Mouse (Mus musculus): ENCODE results near the gene Ttf2. TPM values are rescaled to one million over a fixed set of nuclear protein-coding genes. Genes with fewer than 3 reads are reported as not detected.

The Ttf2 gene
- polyA plus RNA-seq, 1 experiment from 2014 or later, result 2.7 TPM

DNA sequence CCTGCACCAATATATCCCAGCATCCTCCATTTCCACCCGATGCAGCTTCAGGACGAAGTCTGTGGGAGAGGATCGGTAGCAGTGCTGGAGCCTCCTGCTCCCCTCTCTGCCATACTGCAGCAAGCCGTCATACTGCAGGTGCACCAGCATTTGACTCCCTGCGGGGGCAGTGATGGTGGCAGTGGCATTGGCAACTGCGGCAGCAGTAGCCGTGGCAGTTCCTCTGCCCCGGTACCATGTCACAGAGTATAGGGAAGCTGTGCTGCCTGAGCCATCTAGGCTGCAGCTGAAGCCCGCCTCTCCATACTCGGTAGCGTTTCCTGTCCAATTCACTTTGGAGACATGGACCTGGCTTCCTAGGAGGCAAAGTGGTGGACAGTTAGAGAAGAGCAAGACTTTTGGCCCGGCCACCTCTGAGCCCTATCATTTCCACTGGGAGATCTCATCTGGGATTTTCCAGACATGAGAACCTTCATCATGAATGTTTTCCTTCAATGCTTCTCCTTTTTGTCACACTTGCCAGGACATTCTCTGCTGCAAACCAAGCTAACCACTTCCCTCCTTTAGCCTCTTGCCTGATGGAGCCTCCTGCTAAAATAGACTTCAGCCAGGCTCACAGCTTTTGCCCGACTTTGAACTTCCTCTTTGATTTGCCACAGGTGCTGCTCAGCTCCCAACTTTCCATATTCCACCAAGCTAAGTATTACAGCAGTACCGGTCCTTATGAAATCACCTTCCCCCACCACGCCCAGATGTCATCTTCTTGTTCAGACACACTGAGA is 34.3 kb upstream of the Ttf2 start:
- Histone ChIP-seq H3K4me1 (replicated peaks; ENCODE audit: control insufficient read depth, insufficient read depth, low read length) (0 out of 2 replicates have a peak, but pooled peaks cover 7% of the 10 kb centered on the region), H3K36me3 (ENCODE audit: control insufficient read depth, insufficient read depth) (no peaks in the 10 kb centered on the region), H3K9me3 (ENCODE audit: control insufficient read depth) (no peaks in the 10 kb centered on the region), H3K9ac (ENCODE audit: low read depth, low read length) (no peak overlapping the region), H3K4me2 (replicated peaks; ENCODE audit: low read depth) (no peak overlapping the region), H3K27me3 (replicated peaks; ENCODE audit: control insufficient read depth, insufficient read depth, low read length) (no peaks in the 10 kb centered on the region), H3K4me3 (ENCODE audit: low read depth, low read length) (no peak overlapping the region), H3K27ac (ENCODE audit: low read depth, low read length) (no peak overlapping the region)
- TF ChIP-seq CTCF (IDR thresholded peaks at IDR 0.05; ENCODE audit: low read depth), result 0 out of 2 replicates have a peak, but pooled peaks have one; percentile 20
- no peak for ATAC-seq
- 83% methylated on average over 15 of the region's 15 CpGs for WGBS

DNA sequence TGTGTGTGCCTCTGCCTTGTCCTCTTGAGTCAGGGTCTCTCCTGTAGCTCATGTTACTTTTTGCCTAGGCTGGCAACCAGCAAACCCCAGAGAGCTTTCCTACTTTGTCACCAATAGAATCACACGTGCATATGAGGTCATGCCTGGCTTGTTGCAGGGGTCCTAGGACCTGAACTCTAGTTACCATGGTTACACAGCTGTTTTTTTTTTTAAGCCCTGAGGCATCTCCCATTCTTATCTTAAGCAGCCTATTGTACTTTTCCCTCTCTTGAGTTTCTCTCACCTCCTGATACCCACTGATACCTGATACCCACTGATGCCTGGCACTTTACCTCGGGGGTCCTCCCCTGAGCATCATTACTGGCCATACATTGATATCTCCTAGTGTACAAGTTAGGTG is 30.3 kb upstream of the Ttf2 start:
- no peak for TF ChIP-seq CTCF (IDR thresholded peaks at IDR 0.05; ENCODE audit: low read depth)
- H3K27ac ChIP-seq (ENCODE audit: low read depth, low read length), result no peak overlapping the region
- H3K36me3 ChIP-seq (ENCODE audit: control insufficient read depth, insufficient read depth), result no peaks in the 10 kb centered on the region
- ATAC-seq, result no peak
- WGBS, result 38% methylated on average over 2 of the region's 2 CpGs
- H3K9ac ChIP-seq (ENCODE audit: low read depth, low read length), result no peak overlapping the region
- H3K4me3 ChIP-seq (ENCODE audit: low read depth, low read length), result no peak overlapping the region
- H3K4me2 ChIP-seq (replicated peaks; ENCODE audit: low read depth), result no peak overlapping the region
- no peaks in the 10 kb centered on the region for H3K9me3 ChIP-seq (ENCODE audit: control insufficient read depth)
- H3K4me1 ChIP-seq (replicated peaks; ENCODE audit: control insufficient read depth, insufficient read depth, low read length), result no peaks in the 10 kb centered on the region
- no peaks in the 10 kb centered on the region for H3K27me3 ChIP-seq (replicated peaks; ENCODE audit: control insufficient read depth, insufficient read depth, low read length)

DNA sequence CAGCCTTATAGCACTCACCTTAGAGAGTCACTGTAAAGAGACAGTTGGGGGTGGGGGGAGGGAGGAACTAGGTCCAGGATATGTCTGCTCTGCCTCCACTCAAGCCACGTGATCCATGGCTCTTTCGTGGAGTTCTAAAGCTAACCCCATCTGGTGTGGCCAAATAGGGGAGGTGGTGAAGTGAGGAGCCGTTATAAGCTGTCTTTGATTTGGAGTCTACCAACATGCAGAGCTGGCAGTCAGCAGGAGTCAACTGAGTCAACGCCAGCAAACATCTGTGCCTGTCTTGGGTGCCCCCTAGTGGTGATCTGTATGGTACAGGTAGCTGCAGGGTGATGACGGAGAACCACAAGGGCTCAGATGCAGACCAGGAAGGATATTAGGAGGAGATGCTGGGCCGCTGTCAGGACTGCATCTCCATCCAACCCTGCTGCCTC is 29.5 kb upstream of the Ttf2 start:
- no peaks in the 10 kb centered on the region for H3K9me3 ChIP-seq (ENCODE audit: control insufficient read depth)
- no peak for ATAC-seq
- no peak overlapping the region for H3K9ac ChIP-seq (ENCODE audit: low read depth, low read length)
- peak; percentile 94 for TF ChIP-seq CTCF (IDR thresholded peaks at IDR 0.05; ENCODE audit: low read depth)
- 15% methylated on average over 6 of the region's 6 CpGs for WGBS
- no peaks in the 10 kb centered on the region for H3K4me1 ChIP-seq (replicated peaks; ENCODE audit: control insufficient read depth, insufficient read depth, low read length)
- no peak overlapping the region for H3K4me3 ChIP-seq (ENCODE audit: low read depth, low read length)
- no peak overlapping the region for H3K27ac ChIP-seq (ENCODE audit: low read depth, low read length)
- no peaks in the 10 kb centered on the region for H3K27me3 ChIP-seq (replicated peaks; ENCODE audit: control insufficient read depth, insufficient read depth, low read length)
- H3K36me3 ChIP-seq (ENCODE audit: control insufficient read depth, insufficient read depth), result no peaks in the 10 kb centered on the region
- peak overlapping the region; percentile 35; the same call in 1 of the 2 replicates for H3K4me2 ChIP-seq (replicated peaks; ENCODE audit: low read depth)

GRCm38 (mm10) chr3:100997785-100998570 is 28.5 kb upstream of the Ttf2 start:
- no peak overlapping the region for H3K9ac ChIP-seq (ENCODE audit: low read depth, low read length)
- no peak overlapping the region for H3K4me2 ChIP-seq (replicated peaks; ENCODE audit: low read depth)
- no peak overlapping the region for H3K27ac ChIP-seq (ENCODE audit: low read depth, low read length)
- WGBS, result 68% methylated on average over 10 of the region's 10 CpGs
- no peaks in the 10 kb centered on the region for H3K27me3 ChIP-seq (replicated peaks; ENCODE audit: control insufficient read depth, insufficient read depth, low read length)
- H3K4me1 ChIP-seq (replicated peaks; ENCODE audit: control insufficient read depth, insufficient read depth, low read length), result no peaks in the 10 kb centered on the region
- TF ChIP-seq CTCF (IDR thresholded peaks at IDR 0.05; ENCODE audit: low read depth), result no peak
- H3K4me3 ChIP-seq (ENCODE audit: low read depth, low read length), result no peak overlapping the region
- no peaks in the 10 kb centered on the region for H3K36me3 ChIP-seq (ENCODE audit: control insufficient read depth, insufficient read depth)
- no peak for ATAC-seq
- no peaks in the 10 kb centered on the region for H3K9me3 ChIP-seq (ENCODE audit: control insufficient read depth)

DNA sequence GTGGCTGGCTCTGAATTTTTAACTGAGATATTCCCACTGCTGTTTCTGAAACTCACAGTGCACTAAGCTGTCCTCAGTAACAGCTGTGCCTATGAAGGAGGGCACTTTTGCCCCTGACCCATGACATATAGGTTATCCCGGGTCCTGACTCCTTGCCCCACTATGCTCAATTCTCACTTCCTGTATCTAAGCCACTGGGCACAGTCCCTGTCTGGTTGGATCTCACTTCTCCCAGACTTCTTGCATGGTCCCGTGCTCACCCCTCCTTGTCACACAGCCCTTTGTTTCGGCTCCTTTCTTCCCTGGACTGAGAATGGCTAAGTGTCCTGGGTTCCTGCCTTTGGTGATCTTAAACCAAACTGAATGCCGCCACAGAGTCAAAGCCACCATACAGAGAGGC is 24.8 kb upstream of the Ttf2 start:
- no peak for ATAC-seq
- WGBS, result 87% methylated on average over 4 of the region's 4 CpGs
- H3K4me2 ChIP-seq (replicated peaks; ENCODE audit: low read depth), result no peak overlapping the region

DNA sequence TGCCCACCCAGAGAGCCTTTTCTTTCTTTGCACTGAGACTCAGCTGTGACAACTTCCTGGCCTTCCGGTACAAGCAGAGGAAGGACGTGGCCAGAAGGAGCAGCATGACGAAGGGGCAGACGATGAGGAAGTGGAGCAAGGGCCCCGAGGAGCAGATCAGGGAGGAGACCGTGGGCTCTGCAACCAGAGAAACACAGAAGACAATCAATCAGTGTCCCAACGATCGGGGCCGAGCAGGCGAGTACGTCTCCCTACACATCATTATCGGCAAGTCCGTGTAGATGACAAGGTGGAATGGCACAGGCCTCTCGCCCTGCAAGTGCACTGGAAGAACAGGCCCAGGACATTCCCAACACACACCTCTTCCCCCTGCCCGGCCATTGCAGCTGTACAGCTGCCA is 24.3 kb upstream of the Ttf2 start:
- H3K9me3 ChIP-seq (ENCODE audit: control insufficient read depth), result no peaks in the 10 kb centered on the region

More for the DNA sequence above, 24.8 kb upstream of the Ttf2 start:
- no peak for TF ChIP-seq CTCF (IDR thresholded peaks at IDR 0.05; ENCODE audit: low read depth)
- no peaks in the 10 kb centered on the region for H3K27me3 ChIP-seq (replicated peaks; ENCODE audit: control insufficient read depth, insufficient read depth, low read length)
- H3K9me3 ChIP-seq (ENCODE audit: control insufficient read depth), result no peaks in the 10 kb centered on the region
- H3K4me3 ChIP-seq (ENCODE audit: low read depth, low read length), result no peak overlapping the region
- H3K9ac ChIP-seq (ENCODE audit: low read depth, low read length), result no peak overlapping the region
- no peaks in the 10 kb centered on the region for H3K36me3 ChIP-seq (ENCODE audit: control insufficient read depth, insufficient read depth)
- no peak overlapping the region for H3K27ac ChIP-seq (ENCODE audit: low read depth, low read length)
- H3K4me1 ChIP-seq (replicated peaks; ENCODE audit: control insufficient read depth, insufficient read depth, low read length), result no peaks in the 10 kb centered on the region

More for the DNA sequence above, 24.3 kb upstream of the Ttf2 start:
- no peaks in the 10 kb centered on the region for H3K4me1 ChIP-seq (replicated peaks; ENCODE audit: control insufficient read depth, insufficient read depth, low read length)
- H3K27ac ChIP-seq (ENCODE audit: low read depth, low read length), result no peak overlapping the region
- no peaks in the 10 kb centered on the region for H3K36me3 ChIP-seq (ENCODE audit: control insufficient read depth, insufficient read depth)
- H3K4me3 ChIP-seq (ENCODE audit: low read depth, low read length), result no peak overlapping the region
- no peaks in the 10 kb centered on the region for H3K27me3 ChIP-seq (replicated peaks; ENCODE audit: control insufficient read depth, insufficient read depth, low read length)
- no peak for ATAC-seq
- no peak for TF ChIP-seq CTCF (IDR thresholded peaks at IDR 0.05; ENCODE audit: low read depth)
- H3K9ac ChIP-seq (ENCODE audit: low read depth, low read length), result no peak overlapping the region
- 62% methylated on average over 15 of the region's 15 CpGs for WGBS
- H3K4me2 ChIP-seq (replicated peaks; ENCODE audit: low read depth), result no peak overlapping the region

Data from intestine, postnatal 0 days (tissue).